In the genomic region with DNA sequence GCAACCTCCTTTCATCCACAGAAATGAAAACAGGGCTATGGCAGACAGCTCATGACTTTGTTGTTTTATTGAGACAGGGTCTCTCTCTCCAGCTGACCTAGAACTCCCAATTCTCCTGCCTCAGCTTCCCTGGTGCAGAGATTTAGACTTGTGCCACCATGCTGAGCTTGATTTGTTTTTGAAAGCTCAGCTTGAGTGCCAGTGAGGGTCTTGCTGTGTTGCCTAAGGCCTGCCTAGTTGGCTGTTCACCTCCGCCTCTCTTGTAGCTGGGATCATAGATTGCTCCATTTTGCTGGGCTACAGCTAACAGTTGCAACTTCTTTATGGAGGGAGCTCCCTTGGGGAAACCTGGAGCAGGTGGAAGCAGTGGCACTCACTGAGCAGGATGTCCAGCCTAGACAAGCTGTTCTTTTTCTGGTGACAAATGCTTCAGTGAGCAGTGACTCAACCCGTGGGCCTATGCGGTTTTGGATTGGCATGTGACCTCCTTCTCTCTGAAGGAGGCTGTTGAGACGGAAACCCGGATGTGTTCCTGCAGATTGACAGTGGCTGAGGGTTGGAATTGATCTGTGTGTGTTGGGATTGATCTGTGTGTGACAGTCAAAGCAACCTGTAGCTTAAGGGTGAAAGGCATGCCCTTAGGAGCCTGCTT, we compare ENCODE assay signal across 8 mouse cellular contexts.
DNase-seq lines count a peak whose midpoint lies in the region; ATAC-seq and TF ChIP-seq lines count a peak whose summit lies in the region.
"Had no signal": no experiment of that assay in that cellular context is flagged by ENCODE, and none has a peak within 500 bp of the region (broad histone marks: within the 10 kb centered on the region; RNA-seq: fewer than 3 reads in every experiment).

No protein-coding gene starts in this region.

- H3K9ac ChIP-seq in midbrain, embryonic 14.5 days (replicated peaks; ENCODE audit: low read length): no peak overlapping the region
- H3K9ac ChIP-seq: liver, embryonic 13.5 days had no signal

- 27% methylated on average over 5 of the region's 5 CpGs for WGBS in forebrain, embryonic 10.5 days
- 32% methylated on average over 5 of the region's 5 CpGs for WGBS in midbrain, embryonic 14.5 days

- DNase-seq in right cerebral cortex, adult 2 months (ENCODE audit: low spot score in 2 of 2): peak; percentile 44 to 47
- DNase-seq in right cerebral cortex, postnatal 10 days (ENCODE audit: low spot score in 2 of 2): no peak
- peak; percentile 43 to 64 for DNase-seq in cerebellum, adult 18-20 months
- peak; percentile 25 for DNase-seq in forebrain, embryonic 10.5 days (ENCODE audit: extremely low spot score, low spot score)
- DNase-seq in midbrain, embryonic 14.5 days: no peak
- DNase-seq in gastrocnemius, adult 2 months: no peak
- no peak for DNase-seq in layer of hippocampus, adult 9-10 months (ENCODE audit: low spot score)
- DNase-seq: liver, embryonic 13.5 days had no signal

- H3K27me3 ChIP-seq in forebrain, embryonic 10.5 days (ENCODE audit: poor library complexity, severe bottlenecking): no peaks in the 10 kb centered on the region
- H3K27me3 ChIP-seq in midbrain, embryonic 14.5 days (ENCODE audit: control insufficient read depth, insufficient read depth, low read length): no peaks in the 10 kb centered on the region

- peak overlapping the region; percentile 78; the same call in 1 of the 2 replicates for H3K4me2 ChIP-seq in midbrain, embryonic 14.5 days (ENCODE audit: low read length)

- TF ChIP-seq CTCF in gastrocnemius, adult 2 months (IDR thresholded peaks at IDR 0.05): no peak

- H3K4me3 ChIP-seq in forebrain, embryonic 10.5 days: peak overlapping the region; percentile 62; the same call in 1 of the 2 replicates
- no peak overlapping the region for H3K4me3 ChIP-seq in midbrain, embryonic 14.5 days (replicated peaks; ENCODE audit: low read depth, low read length)
- no peak overlapping the region for H3K4me3 ChIP-seq in gastrocnemius, adult 2 months

- ATAC-seq in midbrain, embryonic 14.5 days (ENCODE audit: low FRiP score, low TSS enrichment): peak; percentile 51; the same call in 1 of the 2 replicates

- H3K9me3 ChIP-seq in forebrain, embryonic 10.5 days: no peaks in the 10 kb centered on the region
- H3K9me3 ChIP-seq in midbrain, embryonic 14.5 days (ENCODE audit: control insufficient read depth, low read length): no peaks in the 10 kb centered on the region; the same call in 1 of the 2 replicates
- H3K9me3 ChIP-seq: liver, embryonic 13.5 days had no signal

- intact Hi-C loops in gastrocnemius, adult 2 months (cut with DNase I): no loop called here

- no peaks in the 10 kb centered on the region for H3K36me3 ChIP-seq in forebrain, embryonic 10.5 days (replicated peaks)
- H3K36me3 ChIP-seq in midbrain, embryonic 14.5 days (ENCODE audit: control insufficient read depth, insufficient read depth, low read length): no peaks in the 10 kb centered on the region
- H3K36me3 ChIP-seq: liver, embryonic 13.5 days had no signal

- peaks cover 24% of the 10 kb centered on the region for H3K4me1 ChIP-seq in forebrain, embryonic 10.5 days
- no peaks in the 10 kb centered on the region for H3K4me1 ChIP-seq in midbrain, embryonic 14.5 days (ENCODE audit: control insufficient read depth, insufficient read depth, low read length)

- H3K27ac ChIP-seq in forebrain, embryonic 10.5 days: peak overlapping the region; percentile 93
- 0 out of 2 replicates have a peak overlapping the region, but pooled peaks have one; percentile 65 for H3K27ac ChIP-seq in midbrain, embryonic 14.5 days (replicated peaks; ENCODE audit: low read depth, low read length)
- H3K27ac ChIP-seq in gastrocnemius, adult 2 months: no peak overlapping the region
- H3K27ac ChIP-seq: liver, embryonic 13.5 days had no signal

Comparison
In these comparisons a context has a peak if more than half of its experiments do, and no peak if none do; other contexts are left out.
1. DNase-seq: peak in right cerebral cortex, adult 2 months (2 of 2), cerebellum, adult 18-20 months (2 of 2) and forebrain, embryonic 10.5 days (single experiment); none in right cerebral cortex, postnatal 10 days (0 of 2), midbrain, embryonic 14.5 days (single experiment), gastrocnemius, adult 2 months (single experiment) and layer of hippocampus, adult 9-10 months (single experiment).